Mouse (Mus musculus) lung, postnatal 0 days (tissue): ENCODE results near the gene Dvl3.

Experiments used
- CTCF ChIP-seq: IDR thresholded peaks from 2 replicates; pipeline ENCODE4 v1.5.1; 2016; ENCODE audit warnings: antibody characterized with exemption, mild to moderate bottlenecking
- EP300 ChIP-seq: IDR thresholded peaks from 2 replicates; pipeline ENCODE4 v1.6.1; 2016; ENCODE audit warnings: antibody characterized with exemption, mild to moderate bottlenecking, control low read depth

- TF ChIP-seq CTCF (no peak), EP300 (no peak)
Observed at GRCm38 (mm10) chr16:20488151-20488550, 28.6 kb upstream of the Dvl3 start.
